Mouse (Mus musculus) G1E (cell line): ENCODE results near the gene Srl.

ENCODE experiments used
- CTCF ChIP-seq: IDR thresholded peaks from 2 replicates; pipeline ENCODE4 v1.5.1; 2012; ENCODE audit warnings: low read depth, low read length, inconsistent platforms, mixed read lengths
- GATA1 ChIP-seq: IDR thresholded peaks from 2 replicates; pipeline ENCODE4 v1.6.1; 2012; ENCODE audit warnings: borderline replicate concordance, low read length, inconsistent platforms, mixed read lengths
- GATA2 ChIP-seq: IDR thresholded peaks from 2 replicates; pipeline ENCODE4 v1.6.1; 2012; ENCODE audit warnings: low read depth, low read length, inconsistent platforms, borderline replicate concordance
- POLR2AphosphoS5 ChIP-seq: IDR thresholded peaks from 2 replicates; pipeline ENCODE4 v1.6.1; 2012; ENCODE audit warnings: low read depth, low read length, inconsistent platforms; ENCODE audit not compliant: insufficient replicate concordance
- TAL1 ChIP-seq: conservative IDR thresholded peaks from 2 replicates; pipeline ENCODE4 v1.6.1; 2012; ENCODE audit warnings: low read depth, low read length, inconsistent platforms, mixed read lengths

GRCm38 (mm10) chr16:4552829-4553550 lies 11.4 kb upstream of the Srl start:
- no peak for TF ChIP-seq CTCF
- TF ChIP-seq TAL1 = no peak
- no peak for TF ChIP-seq GATA1
- TF ChIP-seq POLR2AphosphoS5 = no peak
- TF ChIP-seq GATA2 = no peak
